Mouse (Mus musculus) E14TG2a.4 (cell line): ENCODE data around the gene Rnf183.

Experiments
- CTCF ChIP-seq: conservative IDR thresholded peaks from 2 replicates; pipeline ENCODE4 v1.5.1; 2014; ENCODE audit warnings: low read length
- NANOG ChIP-seq: IDR thresholded peaks from 2 replicates; pipeline ENCODE4 v1.6.1; 2014; ENCODE audit warnings: borderline replicate concordance, low read length, mixed read lengths

GRCm38 (mm10) chr4:62410325-62410724, 24.7 kb downstream of the Rnf183 start:
- no peak for TF ChIP-seq CTCF
- no peak for TF ChIP-seq NANOG
